Mouse (Mus musculus) MEL (cell line): ENCODE data around the gene Tep1. TPM values are rescaled to one million over a fixed set of nuclear protein-coding genes. Genes with fewer than 3 reads are reported as not detected.

Experiments
- DNase-seq: peaks from one replicate; pipeline ENCODE4 v3.0.0; 2011; ENCODE audit warnings: low read depth, low spot score
- H3K27ac ChIP-seq: 2 replicates; pipeline ENCODE4 v1.5.1; 2012; ENCODE audit warnings: low read depth, mild to moderate bottlenecking, control low read depth, low read length, moderate library complexity; ENCODE audit not compliant: control insufficient read depth
- H3K27me3 ChIP-seq, 2 experiments: fragments of 150-350 bp in 1 of 2; sonication (generic) in 1 of 2; 2 replicates each; pipeline ENCODE4 v1.6.1; 2012; ENCODE audit warnings: low read length in 2 of 2, mild to moderate bottlenecking in 2 of 2, improper control_type of control experiment in 1 of 2, moderate library complexity in 1 of 2; ENCODE audit not compliant: insufficient read depth in 2 of 2, control insufficient read depth in 1 of 2
- H3K36me3 ChIP-seq, 2 experiments: 2 replicates each; pipeline ENCODE4 v1.6.1; 2012 to 2014; ENCODE audit warnings: low read length in 2 of 2, improper control_type of control experiment in 1 of 2, inconsistent platforms in 1 of 2, mild to moderate bottlenecking in 1 of 2; ENCODE audit not compliant: insufficient read depth in 2 of 2, control insufficient read depth in 1 of 2
- H3K4me1 ChIP-seq, 2 experiments: fragments of 150-350 bp in 1 of 2; sonication (generic) in 1 of 2; 2 replicates each; pipeline ENCODE4 v1.6.1; 2012; ENCODE audit warnings: low read length in 2 of 2, improper control_type of control experiment in 1 of 2, mild to moderate bottlenecking in 1 of 2; ENCODE audit not compliant: insufficient read depth in 2 of 2, control insufficient read depth in 1 of 2
- H3K4me3 ChIP-seq, 2 experiments: fragments of 150-350 bp in 1 of 2; sonication (generic) in 1 of 2; 2 replicates each; pipeline ENCODE4 v1.5.1; 2012; ENCODE audit warnings: low read depth in 2 of 2, low read length in 2 of 2, mild to moderate bottlenecking in 2 of 2, moderate library complexity in 2 of 2, control low read depth in 1 of 2, improper control_type of control experiment in 1 of 2; ENCODE audit not compliant: control insufficient read depth in 1 of 2, insufficient read depth in 1 of 2
- H3K79me2 ChIP-seq: 2 replicates; pipeline ENCODE4 v1.6.1; 2012; ENCODE audit warnings: mild to moderate bottlenecking, low read length, moderate library complexity; ENCODE audit not compliant: control insufficient read depth, poor library complexity, insufficient read depth
- H3K9ac ChIP-seq: 2 replicates; pipeline ENCODE4 v1.6.1; 2012; ENCODE audit warnings: low read depth, mild to moderate bottlenecking, control low read depth, low read length, moderate library complexity; ENCODE audit not compliant: control insufficient read depth, poor library complexity, severe bottlenecking
- H3K9me3 ChIP-seq: fragments of 150-350 bp; sonication (generic); replicated peaks from 2 replicates; pipeline ENCODE4 v1.6.1; 2012; ENCODE audit warnings: mild to moderate bottlenecking, low read length, improper control_type of control experiment, moderate library complexity; ENCODE audit not compliant: insufficient read depth
- BHLHE40 ChIP-seq: IDR thresholded peaks from 2 replicates; pipeline ENCODE4 v1.6.1; 2012; ENCODE audit warnings: low read depth, mild to moderate bottlenecking, inconsistent platforms, low read length, improper control_type of control experiment, borderline replicate concordance
- CHD1 ChIP-seq: IDR thresholded peaks from 2 replicates; pipeline ENCODE4 v1.6.1; 2012; ENCODE audit warnings: low read depth, mild to moderate bottlenecking, inconsistent platforms, low read length, improper control_type of control experiment
- CHD2 ChIP-seq: IDR thresholded peaks from 2 replicates; pipeline ENCODE4 v1.6.1; 2011; ENCODE audit warnings: low read length, improper control_type of control experiment
- CTCF ChIP-seq, 3 experiments: IDR thresholded peaks in 2 of 3; conservative IDR thresholded peaks in 1 of 3; 2 replicates each; pipeline ENCODE4 v1.5.1; 2011 to 2012; ENCODE audit warnings: low read length in 3 of 3, low read depth in 2 of 3, mild to moderate bottlenecking in 2 of 3, improper control_type of control experiment in 1 of 3, inconsistent platforms in 1 of 3, mixed read lengths in 1 of 3, moderate library complexity in 1 of 3; ENCODE audit not compliant: control insufficient read depth in 1 of 3, insufficient read depth in 1 of 3, poor library complexity in 1 of 3, severe bottlenecking in 1 of 3
- E2F4 ChIP-seq: IDR thresholded peaks from 2 replicates; pipeline ENCODE4 v1.6.1; 2011; ENCODE audit warnings: low read depth, low read length, improper control_type of control experiment, borderline replicate concordance
- ELF1 ChIP-seq: IDR thresholded peaks from 2 replicates; pipeline ENCODE4 v1.6.1; 2014; ENCODE audit warnings: low read depth, mild to moderate bottlenecking, inconsistent platforms, low read length, improper control_type of control experiment, moderate library complexity
- GATA1 ChIP-seq: IDR thresholded peaks from 2 replicates; pipeline ENCODE4 v1.6.1; 2011; ENCODE audit warnings: low read depth, low read length, improper control_type of control experiment
- HCFC1 ChIP-seq: IDR thresholded peaks from 2 replicates; pipeline ENCODE4 v1.6.1; 2012; ENCODE audit warnings: low read depth, mild to moderate bottlenecking, inconsistent platforms, low read length, improper control_type of control experiment, moderate library complexity
- MXI1 ChIP-seq: IDR thresholded peaks from 2 replicates; pipeline ENCODE4 v1.6.1; 2011; ENCODE audit warnings: mild to moderate bottlenecking, low read depth, low read length, improper control_type of control experiment
- MYC ChIP-seq: IDR thresholded peaks from 2 replicates; pipeline ENCODE4 v1.6.1; 2011; ENCODE audit warnings: low read depth, mild to moderate bottlenecking, low read length, improper control_type of control experiment, moderate library complexity
- POLR2A ChIP-seq, 2 experiments: IDR thresholded peaks; 2 replicates each; pipeline ENCODE4 v1.6.1; 2011 to 2012; ENCODE audit warnings: low read length in 2 of 2, mild to moderate bottlenecking in 2 of 2, control low read depth in 1 of 2, improper control_type of control experiment in 1 of 2, low read depth in 1 of 2, moderate library complexity in 1 of 2; ENCODE audit not compliant: control insufficient read depth in 1 of 2, insufficient read depth in 1 of 2, poor library complexity in 1 of 2
- RCOR1 ChIP-seq: IDR thresholded peaks from 2 replicates; pipeline ENCODE4 v1.6.1; 2012; ENCODE audit warnings: low read depth, mild to moderate bottlenecking, inconsistent platforms, low read length, improper control_type of control experiment
- SIN3A ChIP-seq: IDR thresholded peaks from 2 replicates; pipeline ENCODE4 v1.6.1; 2012; ENCODE audit warnings: low read length, improper control_type of control experiment, inconsistent platforms
- SMC3 ChIP-seq: IDR thresholded peaks from 2 replicates; pipeline ENCODE4 v1.6.1; 2011; ENCODE audit warnings: low read depth, low read length, improper control_type of control experiment
- TAL1 ChIP-seq: IDR thresholded peaks from 2 replicates; pipeline ENCODE4 v1.6.1; 2012; ENCODE audit warnings: mild to moderate bottlenecking, inconsistent platforms, low read length, moderate library complexity, mixed read lengths
- TBP ChIP-seq: IDR thresholded peaks from 2 replicates; pipeline ENCODE4 v1.8.0; 2011; ENCODE audit warnings: low read depth, low read length, improper control_type of control experiment
- UBTF ChIP-seq: IDR thresholded peaks from 2 replicates; pipeline ENCODE4 v1.6.1; 2012; ENCODE audit warnings: low read depth, mild to moderate bottlenecking, inconsistent platforms, low read length, improper control_type of control experiment, moderate library complexity, borderline replicate concordance; ENCODE audit not compliant: insufficient read depth
- USF1 ChIP-seq: IDR thresholded peaks from 2 replicates; pipeline ENCODE4 v1.6.1; 2014; ENCODE audit warnings: low read depth, mild to moderate bottlenecking, inconsistent platforms, low read length, improper control_type of control experiment, moderate library complexity
- ZC3H11A ChIP-seq: IDR thresholded peaks from 2 replicates; pipeline ENCODE4 v1.6.1; 2012; ENCODE audit warnings: low read depth, mild to moderate bottlenecking, inconsistent platforms, low read length, improper control_type of control experiment
- ZKSCAN1 ChIP-seq: IDR thresholded peaks from 2 replicates; pipeline ENCODE4 v1.6.1; 2012; ENCODE audit warnings: low read depth, mild to moderate bottlenecking, inconsistent platforms, low read length, improper control_type of control experiment, moderate library complexity
- polyA plus RNA-seq, 2 experiments: library from polyadenylated mRNA; stranded (reverse) in 1 of 2; unstranded in 1 of 2; fragments of >175 nt in 1 of 2; fragments of >200 nt in 1 of 2; gene quantifications; 2 replicates each; pipeline versions ENCODE4 v1.2.1 to v1.2.4; 2012; ENCODE audit warnings: low replicate concordance in 2 of 2, low read depth in 1 of 2; ENCODE audit not compliant: insufficient read length in 2 of 2, insufficient read depth in 1 of 2, missing spikeins in 1 of 2
- total RNA-seq: library from RNA; depleted of rRNA; stranded (reverse); fragments of 300-350 nt; gene quantifications from 2 replicates; pipeline ENCODE4 v1.2.3, GENCODE M21; 2012

Gene Tep1
- total and polyA plus RNA-seq, 3 experiments: 13.7 to 36.8 TPM; not detected in 1

DNA sequence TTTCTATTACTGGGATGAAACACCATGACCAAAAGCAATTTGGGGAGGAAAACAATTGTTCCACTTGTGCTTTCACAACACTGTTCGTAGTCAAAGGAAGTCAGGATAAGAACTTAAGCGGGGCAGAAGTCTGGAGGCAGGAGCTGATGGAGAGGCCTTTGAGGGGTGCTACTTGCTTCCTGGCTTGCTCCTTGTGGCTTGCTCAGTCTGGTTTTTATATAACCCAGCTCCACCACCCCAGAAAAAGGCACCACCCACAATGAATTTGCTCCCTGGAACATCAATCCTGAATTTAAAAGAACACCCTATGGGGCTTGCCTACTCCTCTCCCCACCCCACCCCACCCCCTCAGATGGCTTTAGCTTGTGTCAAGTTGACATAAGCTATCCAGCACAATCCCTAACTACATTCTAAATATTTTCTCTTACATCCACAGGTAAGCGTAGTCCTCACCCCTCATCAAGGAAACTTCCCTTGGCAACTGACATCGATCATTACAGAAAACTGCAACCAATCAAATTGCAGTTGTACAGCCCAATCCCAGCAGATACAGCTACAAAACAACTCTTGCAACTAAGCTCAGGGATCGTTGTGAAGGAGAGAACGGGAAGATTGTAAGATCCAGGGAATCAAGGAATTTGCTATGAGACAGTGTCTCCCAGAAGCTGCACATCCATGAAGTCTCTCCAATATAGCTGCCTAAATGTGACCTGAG lies 6.0 kb upstream of the Tep1 start:
- Histone ChIP-seq H3K9ac (no peak overlapping the region), H3K4me3 (no peak overlapping the region), H3K9me3 (no peaks in the 10 kb centered on the region), H3K36me3 (no peaks in the 10 kb centered on the region), H3K4me1 (no peaks in the 10 kb centered on the region), H3K79me2 (no peaks in the 10 kb centered on the region), H3K27me3 (no peaks in the 10 kb centered on the region), H3K27ac (no peak overlapping the region)
- TF ChIP-seq USF1: no peak
- no peak for TF ChIP-seq POLR2A (IDR thresholded peaks at IDR 0.05; ENCODE audit: control insufficient read depth in 1 of 2, insufficient read depth in 1 of 2, low read depth in 1 of 2, low read length in 2 of 2, poor library complexity in 1 of 2)
- no peak for TF ChIP-seq HCFC1
- no peak for TF ChIP-seq ELF1
- TF ChIP-seq ZC3H11A: no peak
- TF ChIP-seq ZKSCAN1: no peak
- no peak for DNase-seq

DNA sequence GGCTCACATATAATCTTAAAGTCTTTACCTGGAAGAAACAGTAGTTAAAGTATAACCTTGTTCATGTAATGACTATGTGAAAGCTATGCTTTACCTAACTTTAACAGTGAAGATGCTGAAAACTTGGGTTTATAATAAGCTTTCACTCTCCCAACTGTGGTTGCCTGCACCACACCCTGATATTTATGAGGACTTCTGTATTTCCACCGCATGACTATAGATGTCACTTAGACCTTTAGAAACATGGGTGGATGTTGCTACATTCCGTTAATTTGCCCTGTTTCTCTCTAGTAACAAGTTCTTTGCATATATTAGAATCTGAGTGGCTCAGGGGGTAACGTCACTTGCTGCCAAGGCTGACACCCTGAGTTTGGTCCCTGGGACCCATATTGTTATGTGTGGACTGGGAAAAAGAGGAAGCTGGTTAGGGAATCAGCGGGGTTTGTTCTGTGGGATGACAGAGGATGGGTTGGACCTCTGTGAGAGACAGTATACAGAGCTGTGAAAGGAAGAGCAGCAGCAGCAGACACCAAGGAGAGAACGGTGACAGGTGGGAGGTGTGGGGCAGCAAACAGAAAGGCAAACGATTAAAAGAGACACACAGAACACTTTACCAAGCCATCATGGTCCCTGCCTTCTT lies 5.4 kb upstream of the Tep1 start:
- Histone ChIP-seq H3K27me3 (no peaks in the 10 kb centered on the region), H3K4me3 (no peak overlapping the region), H3K27ac (no peak overlapping the region), H3K9me3 (no peaks in the 10 kb centered on the region), H3K36me3 (peaks cover 0 to 2% of the 10 kb centered on the region in 2 experiments; a peak in 1 of 4 replicates), H3K9ac (no peak overlapping the region), H3K4me1 (peaks cover 0 to 2% of the 10 kb centered on the region in 2 experiments; a peak in 1 of 4 replicates), H3K79me2 (no peaks in the 10 kb centered on the region)
- DNase-seq: peak; percentile 41
- TF ChIP-seq GATA1: no peak
- no peak for TF ChIP-seq UBTF
- no peak for TF ChIP-seq CTCF (IDR thresholded peaks at IDR 0.05 in 2 of 3, conservative IDR thresholded peaks at IDR 0.05 in 1 of 3; ENCODE audit: control insufficient read depth in 1 of 3, insufficient read depth in 1 of 3, low read depth in 2 of 3, low read length in 3 of 3, poor library complexity in 1 of 3, severe bottlenecking in 1 of 3)

DNA sequence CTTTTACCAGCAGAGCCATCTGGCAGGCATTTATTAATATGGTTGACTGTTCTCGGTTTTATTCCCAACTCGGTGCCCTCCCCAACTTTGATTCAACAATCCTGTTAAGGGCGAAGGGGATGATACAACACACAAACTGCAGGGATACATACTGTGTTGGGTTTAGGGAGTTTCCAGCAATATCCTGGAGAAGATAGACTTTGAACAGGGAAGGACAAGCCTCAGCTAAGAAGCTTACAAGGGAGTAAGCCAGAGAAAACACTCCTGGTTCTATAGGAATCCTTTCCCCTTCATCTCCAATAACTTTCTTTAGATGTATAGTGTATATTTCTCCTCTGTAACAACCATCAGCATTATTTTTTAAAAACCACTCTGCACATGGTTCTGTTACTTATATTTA lies 4.8 kb upstream of the Tep1 start:
- H3K9me3 ChIP-seq: no peaks in the 10 kb centered on the region
- H3K4me1 ChIP-seq: peaks cover 0 to 3% of the 10 kb centered on the region in 2 experiments; a peak in 1 of 4 replicates
- H3K79me2 ChIP-seq: peaks cover 1% of the 10 kb centered on the region; the same call in 1 of the 2 replicates
- H3K4me3 ChIP-seq: no peak overlapping the region
- DNase-seq: no peak
- TF ChIP-seq HCFC1 (no peak), TBP (no peak), POLR2A (IDR thresholded peaks at IDR 0.05; ENCODE audit: control insufficient read depth in 1 of 2, insufficient read depth in 1 of 2, low read depth in 1 of 2, low read length in 2 of 2, poor library complexity in 1 of 2) (no peak), CTCF (IDR thresholded peaks at IDR 0.05 in 2 of 3, conservative IDR thresholded peaks at IDR 0.05 in 1 of 3; ENCODE audit: control insufficient read depth in 1 of 3, insufficient read depth in 1 of 3, low read depth in 2 of 3, low read length in 3 of 3, poor library complexity in 1 of 3, severe bottlenecking in 1 of 3) (no peak), RCOR1 (no peak), CHD2 (no peak), SMC3 (no peak), ZC3H11A (no peak), MXI1 (no peak), BHLHE40 (no peak), E2F4 (no peak), MYC (no peak), CHD1 (no peak), TAL1 (no peak), SIN3A (no peak)
- no peaks in the 10 kb centered on the region for H3K27me3 ChIP-seq
- H3K36me3 ChIP-seq: peaks cover 0 to 2% of the 10 kb centered on the region in 2 experiments; a peak in 1 of 4 replicates
- no peak overlapping the region for H3K27ac ChIP-seq
- no peak overlapping the region for H3K9ac ChIP-seq
